ENCODE assay signal across 28 mouse cellular contexts in genomic region chr3:143835611-143836240, GRCm38 (mm10).
DNase-seq lines count a peak whose midpoint lies in the region; ATAC-seq and TF ChIP-seq lines count a peak whose summit lies in the region.
"Had no signal": no experiment of that assay in that cellular context is flagged by ENCODE, and none has a peak within 500 bp of the region (broad histone marks: within the 10 kb centered on the region; RNA-seq: fewer than 3 reads in every experiment).

No protein-coding gene starts in this region.

- H3K4me1 ChIP-seq in liver, adult 2 months (ENCODE audit: control insufficient read depth, insufficient read depth, low read length): no peaks in the 10 kb centered on the region
- H3K4me1 ChIP-seq in liver, embryonic 12.5 days: no peaks in the 10 kb centered on the region
- H3K4me1 ChIP-seq: heart, embryonic 13.5 days; limb, embryonic 10.5 days; limb, embryonic 15.5 days; liver, embryonic 15.5 days; midbrain, embryonic 13.5 days; neural tube, embryonic 13.5 days had no signal

- H3K79me2 ChIP-seq in liver, adult 2 months (ENCODE audit: control insufficient read depth, insufficient read depth, low read length): no peaks in the 10 kb centered on the region

- no peaks in the 10 kb centered on the region for H3K27me3 ChIP-seq in liver, adult 2 months (ENCODE audit: control insufficient read depth, insufficient read depth, low read length)
- no peaks in the 10 kb centered on the region for H3K27me3 ChIP-seq in liver, embryonic 12.5 days (replicated peaks)
- H3K27me3 ChIP-seq: heart, embryonic 13.5 days; limb, embryonic 15.5 days; liver, embryonic 15.5 days; midbrain, embryonic 13.5 days; neural tube, embryonic 13.5 days had no signal

- no peak overlapping the region for H3K4me3 ChIP-seq in liver, adult 2 months (ENCODE audit: insufficient read depth, low read depth, low read length)
- no peak overlapping the region for H3K4me3 ChIP-seq in liver, embryonic 12.5 days
- H3K4me3 ChIP-seq: erythroblast, embryonic 14.5 days; gastrocnemius, adult 2 months; heart, embryonic 13.5 days; limb, embryonic 10.5 days; limb, embryonic 15.5 days; liver, embryonic 15.5 days; midbrain, embryonic 13.5 days; neural tube, embryonic 13.5 days had no signal

- TF ChIP-seq POLR2A in liver, adult 2 months (IDR thresholded peaks at IDR 0.05; ENCODE audit: extremely low read depth, insufficient read depth, low read length): no peak

- H3K4me2 ChIP-seq in liver, embryonic 12.5 days: no peak overlapping the region
- H3K4me2 ChIP-seq: heart, embryonic 13.5 days; hindbrain, embryonic 14.5 days; limb, embryonic 15.5 days; liver, embryonic 15.5 days; lung, embryonic 14.5 days; midbrain, embryonic 13.5 days; neural tube, embryonic 13.5 days had no signal

- no peak for TF ChIP-seq CTCF in liver, adult 2 months (IDR thresholded peaks at IDR 0.05; ENCODE audit: low read depth, low read length)

- 74% methylated on average over 7 of the region's 7 CpGs for WGBS in liver, adult 2 months
- 65% methylated on average over 7 of the region's 7 CpGs for WGBS in liver, embryonic 12.5 days (ENCODE audit: insufficient replicate concordance)

- DNase-seq in liver, adult 2 months (ENCODE audit: extremely low read depth, low read depth, low spot score): peak; percentile 40
- DNase-seq in adipocyte (ENCODE audit: low spot score): peak; percentile 37
- DNase-seq in fibroblast of lung, adult 2 months (ENCODE audit: low read depth): peak; percentile 74
- DNase-seq in left cerebral cortex, postnatal 25 days (ENCODE audit: low spot score in 2 of 2): no peak
- DNase-seq in frontal cortex, adult 2 months (ENCODE audit: extremely low spot score in 1 of 2, low spot score in 1 of 2): no peak
- no peak for DNase-seq in right cerebral cortex, adult 18-20 months
- DNase-seq: cerebellum, adult 11-12 months; cerebellum, adult 9-11 months; gastrocnemius, adult 2 months; gastrocnemius, postnatal 36 days; heart, postnatal 10 days; kidney, postnatal 36 days; lung, embryonic 14.5 days; lung, postnatal 14 days; right cerebral cortex, postnatal 14 days; thymus, postnatal 4 days had no signal

- no peaks in the 10 kb centered on the region for H3K36me3 ChIP-seq in liver, adult 2 months (ENCODE audit: control insufficient read depth, insufficient read depth, low read length)
- no peaks in the 10 kb centered on the region for H3K36me3 ChIP-seq in liver, embryonic 12.5 days
- H3K36me3 ChIP-seq: heart, embryonic 13.5 days; limb, embryonic 10.5 days; limb, embryonic 15.5 days; liver, embryonic 15.5 days; midbrain, embryonic 13.5 days; neural tube, embryonic 13.5 days had no signal

- intact Hi-C loops in left cerebral cortex, postnatal 25 days (cut with DNase I): no loop called here

- no peaks in the 10 kb centered on the region for H3K9me3 ChIP-seq in liver, embryonic 12.5 days (replicated peaks)
- H3K9me3 ChIP-seq: heart, embryonic 13.5 days; limb, embryonic 10.5 days; limb, embryonic 15.5 days; liver, embryonic 15.5 days; midbrain, embryonic 13.5 days; neural tube, embryonic 13.5 days had no signal

- H3K27ac ChIP-seq in liver, adult 2 months (replicated peaks; ENCODE audit: insufficient read depth, low read depth, low read length): no peak overlapping the region
- H3K27ac ChIP-seq in liver, embryonic 12.5 days: no peak overlapping the region
- H3K27ac ChIP-seq: gastrocnemius, adult 2 months; heart, embryonic 13.5 days; hindbrain, embryonic 14.5 days; limb, embryonic 10.5 days; limb, embryonic 15.5 days; liver, embryonic 15.5 days; midbrain, embryonic 13.5 days; neural tube, embryonic 13.5 days had no signal

- no peak overlapping the region for H3K9ac ChIP-seq in liver, adult 2 months (ENCODE audit: low read depth, low read length)
- H3K9ac ChIP-seq in liver, embryonic 12.5 days: no peak overlapping the region
- H3K9ac ChIP-seq: heart, embryonic 13.5 days; hindbrain, embryonic 14.5 days; limb, embryonic 15.5 days; liver, embryonic 15.5 days; lung, embryonic 14.5 days; midbrain, embryonic 13.5 days; neural tube, embryonic 13.5 days had no signal

- ATAC-seq in liver, embryonic 12.5 days: no peak
- ATAC-seq: CD4-positive, CD25-positive, alpha-beta regulatory T cell, adult 4 months; forebrain, embryonic 14.5 days; intestine, postnatal 0 days; midbrain, embryonic 13.5 days had no signal

Comparison
In these comparisons a context has a peak if more than half of its experiments do, and no peak if none do; other contexts are left out.
1. DNase-seq: peak in liver, adult 2 months (single experiment), adipocyte (single experiment) and fibroblast of lung, adult 2 months (single experiment); none in left cerebral cortex, postnatal 25 days (0 of 2), frontal cortex, adult 2 months (0 of 2) and right cerebral cortex, adult 18-20 months (single experiment).